Mouse (Mus musculus) skeletal muscle tissue, adult 2 months (tissue): Measurements from ENCODE around the gene Apon.
"Not testable (repeated sequence)": the region's sequence is repeated elsewhere in the genome, so short reads cannot be mapped to it uniquely, and the experiment has no call there.

Experiments used
- DNase-seq: peaks from one replicate; pipeline ENCODE4 v3.0.0-alpha.2; 2012; ENCODE audit warnings: low read depth, low spot score

Gene Apon

GRCm38 (mm10) chr10:128272819-128273439 is 19.0 kb downstream of the Apon start:
- not testable (repeated sequence) for DNase-seq

GRCm38 (mm10) chr10:128275374-128275773 is 21.5 kb downstream of the Apon start:
- DNase-seq, result not testable (repeated sequence)

- no peak for DNase-seq
These were observed 24.3 kb downstream of the Apon start for GRCm38 (mm10) chr10:128278158-128278557.

GRCm38 (mm10) chr10:128280943-128281342 is 27.0 kb downstream of the Apon start:
- DNase-seq, result no peak

- no peak for DNase-seq
These were observed 27.8 kb downstream of the Apon start for GRCm38 (mm10) chr10:128281682-128282081.

- DNase-seq, result no peak
These were observed 29.1 kb downstream of the Apon start for GRCm38 (mm10) chr10:128282886-128283450.

GRCm38 (mm10) chr10:128283604-128284579 is 30.0 kb downstream of the Apon start:
- DNase-seq, result peak; percentile 32

- peak; percentile 49 for DNase-seq
These were observed 36.7 kb downstream of the Apon start for GRCm38 (mm10) chr10:128290594-128290993.

- no peak for DNase-seq
These were observed 42.6 kb downstream of the Apon start for GRCm38 (mm10) chr10:128296370-128297090.

- no peak for DNase-seq
These were observed 43.3 kb downstream of the Apon start for GRCm38 (mm10) chr10:128297221-128297620.

- no peak for DNase-seq
These were observed 43.7 kb downstream of the Apon start for GRCm38 (mm10) chr10:128297622-128298021.

- no peak for DNase-seq
These were observed 44.3 kb downstream of the Apon start for GRCm38 (mm10) chr10:128298243-128298642.

- DNase-seq, result no peak
These were observed 44.8 kb downstream of the Apon start, which contains the start of gene Il23a for GRCm38 (mm10) chr10:128298702-128299171. Gene Il23a, minus strand, starts transcription at chr10:128298752.

- DNase-seq, result no peak
These were observed 48.5 kb downstream of the Apon start for GRCm38 (mm10) chr10:128302357-128302756.

GRCm38 (mm10) chr10:128302785-128303125 is 48.9 kb downstream of the Apon start:
- DNase-seq, result no peak

GRCm38 (mm10) chr10:128303126-128304021 is 49.5 kb downstream of the Apon start, which contains the start of gene Pan2:
Gene Pan2, plus strand, starts transcription at chr10:128303335.
- peak; percentile 99 for DNase-seq
